Mouse (Mus musculus) testis, adult 2 months (tissue): Measurements from ENCODE around the gene Bdkrb2.

Experiments
- CTCF ChIP-seq: fragments of 200-500 bp; IDR thresholded peaks from 2 replicates; pipeline ENCODE4 v1.5.1; 2012; ENCODE audit warnings: low read depth, mild to moderate bottlenecking, inconsistent platforms, low read length, moderate library complexity; ENCODE audit not compliant: control insufficient read depth, insufficient read depth, insufficient replicate concordance
- POLR2A ChIP-seq: fragments of 200-500 bp; IDR thresholded peaks from 2 replicates; pipeline ENCODE4 v1.6.1; 2012; ENCODE audit warnings: low read depth, mild to moderate bottlenecking, inconsistent platforms, low read length, moderate library complexity; ENCODE audit not compliant: control insufficient read depth

- TF ChIP-seq CTCF (no peak), POLR2A (no peak)
These were observed 60.0 kb downstream of the Bdkrb2 start for GRCm38 (mm10) chr12:105622981-105623539.
